Mouse (Mus musculus) CH12.LX (cell line): ENCODE data around the gene Glis3. TPM values are rescaled to one million over a fixed set of nuclear protein-coding genes. Genes with fewer than 3 reads are reported as not detected.

ENCODE experiments used
- DNase-seq: peaks from one replicate; pipeline ENCODE4 v3.0.0-alpha.2; 2013; ENCODE audit errors: extremely low read depth
- H3K27ac ChIP-seq: 2 replicates; pipeline ENCODE4 v1.5.1; 2012; ENCODE audit warnings: low read depth, mild to moderate bottlenecking, control low read depth, moderate library complexity; ENCODE audit not compliant: insufficient read depth
- H3K27me3 ChIP-seq: replicated peaks from 2 replicates; pipeline ENCODE3; 2012; ENCODE audit warnings: inconsistent platforms
- H3K36me3 ChIP-seq, 2 experiments: replicated peaks in 1 of 2; 2 replicates each; pipeline versions ENCODE3 to v1.6.1; 2012; ENCODE audit warnings: inconsistent platforms in 1 of 2, low read length in 1 of 2, mild to moderate bottlenecking in 1 of 2, mixed read lengths in 1 of 2, moderate library complexity in 1 of 2; ENCODE audit not compliant: control insufficient read depth in 1 of 2, insufficient read depth in 1 of 2
- H3K4me1 ChIP-seq, 2 experiments: 2 replicates each; pipeline ENCODE4 v1.6.1; 2012; ENCODE audit warnings: inconsistent platforms in 1 of 2, moderate library complexity in 1 of 2; ENCODE audit not compliant: insufficient read depth in 2 of 2, control insufficient read depth in 1 of 2
- H3K4me2 ChIP-seq: 2 replicates; pipeline ENCODE4 v1.6.1; 2012; ENCODE audit warnings: low read depth, mild to moderate bottlenecking, control low read depth; ENCODE audit not compliant: poor library complexity, insufficient read depth, severe bottlenecking
- H3K4me3 ChIP-seq, 3 experiments: fragments of 150-350 bp in 1 of 3; sonication (generic) in 1 of 3; replicated peaks in 1 of 3; 2 replicates each; pipeline versions ENCODE3 to v1.5.1; 2011 to 2012; ENCODE audit warnings: low read depth in 2 of 3, low read length in 2 of 3, mild to moderate bottlenecking in 2 of 3, moderate library complexity in 2 of 3, control low read depth in 1 of 3, improper control_type of control experiment in 1 of 3, inconsistent platforms in 1 of 3, mixed read lengths in 1 of 3; ENCODE audit not compliant: poor library complexity in 1 of 3
- H3K79me2 ChIP-seq: replicated peaks from 2 replicates; pipeline ENCODE4 v1.6.1; 2012; ENCODE audit warnings: mild to moderate bottlenecking, moderate library complexity; ENCODE audit not compliant: control insufficient read depth, poor library complexity, insufficient read depth, severe bottlenecking; ENCODE audit errors: extremely low read depth
- H3K9ac ChIP-seq: 2 replicates; pipeline ENCODE4 v1.6.1; 2012; ENCODE audit warnings: low read depth, mild to moderate bottlenecking, control low read depth, moderate library complexity; ENCODE audit not compliant: insufficient read depth
- H3K9me3 ChIP-seq: replicated peaks from 2 replicates; pipeline ENCODE3; 2012; ENCODE audit warnings: low read length, inconsistent platforms, mixed read lengths
- BHLHE40 ChIP-seq: IDR thresholded peaks from 2 replicates; pipeline ENCODE4 v1.6.1; 2011; ENCODE audit warnings: mild to moderate bottlenecking, low read depth, low read length, improper control_type of control experiment
- CHD2 ChIP-seq: IDR thresholded peaks from 2 replicates; pipeline ENCODE4 v1.6.1; 2011; ENCODE audit warnings: low read length, improper control_type of control experiment
- CTCF ChIP-seq, 2 experiments: IDR thresholded peaks in 1 of 2; conservative IDR thresholded peaks in 1 of 2; 2 replicates each; pipeline ENCODE4 v1.5.1; 2011 to 2012; ENCODE audit warnings: low read depth in 2 of 2, low read length in 2 of 2, improper control_type of control experiment in 1 of 2, inconsistent platforms in 1 of 2, mild to moderate bottlenecking in 1 of 2, moderate library complexity in 1 of 2
- E2F4 ChIP-seq: IDR thresholded peaks from 2 replicates; pipeline ENCODE4 v1.6.1; 2011; ENCODE audit warnings: low read depth, low read length, improper control_type of control experiment; ENCODE audit not compliant: insufficient replicate concordance
- ELF1 ChIP-seq: IDR thresholded peaks from 2 replicates; pipeline ENCODE4 v1.6.1; 2014; ENCODE audit warnings: low read depth, mild to moderate bottlenecking, inconsistent platforms, low read length, improper control_type of control experiment
- GABPA ChIP-seq: IDR thresholded peaks from 2 replicates; pipeline ENCODE4 v1.6.1; 2012; ENCODE audit warnings: low read depth, low read length, improper control_type of control experiment, inconsistent platforms; ENCODE audit not compliant: insufficient replicate concordance
- IRF4 ChIP-seq: IDR thresholded peaks from 2 replicates; pipeline ENCODE4 v1.6.1; 2014; ENCODE audit warnings: low read depth, mild to moderate bottlenecking, inconsistent platforms, low read length, improper control_type of control experiment
- JUN ChIP-seq: IDR thresholded peaks from 2 replicates; pipeline ENCODE4 v1.6.1; 2011; ENCODE audit warnings: low read depth, mild to moderate bottlenecking, low read length, improper control_type of control experiment, moderate library complexity; ENCODE audit not compliant: insufficient read depth
- JUND ChIP-seq: conservative IDR thresholded peaks from 2 replicates; pipeline ENCODE4 v1.6.1; 2011; ENCODE audit warnings: low read depth, low read length, improper control_type of control experiment
- MAFK ChIP-seq: IDR thresholded peaks from 2 replicates; pipeline ENCODE4 v1.6.1; 2011; ENCODE audit warnings: low read length, improper control_type of control experiment; ENCODE audit not compliant: insufficient replicate concordance
- MAZ ChIP-seq: IDR thresholded peaks from 2 replicates; pipeline ENCODE4 v1.6.1; 2012; ENCODE audit warnings: low read depth, mild to moderate bottlenecking, inconsistent platforms, low read length, improper control_type of control experiment, moderate library complexity
- MEF2A ChIP-seq: IDR thresholded peaks from 2 replicates; pipeline ENCODE4 v1.6.1; 2014; ENCODE audit warnings: low read depth, mild to moderate bottlenecking, inconsistent platforms, low read length, improper control_type of control experiment, borderline replicate concordance
- MYC ChIP-seq: IDR thresholded peaks from 2 replicates; pipeline ENCODE4 v1.6.1; 2011; ENCODE audit warnings: low read depth, mild to moderate bottlenecking, improper control_type of control experiment, low read length
- NELFE ChIP-seq: IDR thresholded peaks from 2 replicates; pipeline ENCODE4 v1.6.1; 2011; ENCODE audit warnings: low read depth, low read length, improper control_type of control experiment
- NRF1 ChIP-seq: IDR thresholded peaks from 2 replicates; pipeline ENCODE4 v1.6.1; 2014; ENCODE audit warnings: low read depth, mild to moderate bottlenecking, inconsistent platforms, low read length, improper control_type of control experiment, moderate library complexity
- PAX5 ChIP-seq: IDR thresholded peaks from 2 replicates; pipeline ENCODE4 v1.6.1; 2012; ENCODE audit warnings: low read length, inconsistent platforms, mixed read lengths
- POLR2A ChIP-seq: IDR thresholded peaks from 2 replicates; pipeline ENCODE4 v1.6.1; 2011; ENCODE audit warnings: low read depth, mild to moderate bottlenecking, improper control_type of control experiment, low read length
- RAD21 ChIP-seq: IDR thresholded peaks from 2 replicates; pipeline ENCODE4 v1.6.1; 2011; ENCODE audit warnings: low read depth, mild to moderate bottlenecking, low read length, improper control_type of control experiment, moderate library complexity
- SMC3 ChIP-seq: IDR thresholded peaks from 2 replicates; pipeline ENCODE4 v1.6.1; 2011; ENCODE audit warnings: low read depth, low read length, improper control_type of control experiment
- TBP ChIP-seq: conservative IDR thresholded peaks from 2 replicates; pipeline ENCODE4 v1.6.1; 2011; ENCODE audit warnings: low read depth, low read length, improper control_type of control experiment
- UBTF ChIP-seq: IDR thresholded peaks from 2 replicates; pipeline ENCODE4 v1.6.1; 2012; ENCODE audit warnings: low read depth, mild to moderate bottlenecking, inconsistent platforms, low read length, improper control_type of control experiment, moderate library complexity
- USF2 ChIP-seq: conservative IDR thresholded peaks from 2 replicates; pipeline ENCODE4 v1.6.1; 2011; ENCODE audit warnings: low read depth, low read length, improper control_type of control experiment
- ZKSCAN1 ChIP-seq: IDR thresholded peaks from 2 replicates; pipeline ENCODE4 v1.6.1; 2012; ENCODE audit warnings: low read depth, inconsistent platforms, low read length, improper control_type of control experiment, borderline replicate concordance
- ZNF384 ChIP-seq: IDR thresholded peaks from 2 replicates; pipeline ENCODE4 v1.6.1; 2012; ENCODE audit warnings: low read depth, low read length, improper control_type of control experiment, inconsistent platforms
- dilution Hi-C: fragments of 300-500 bp; cut with MboI; formaldehyde crosslinking; loops from 2 replicates; pipeline ENCODE4 v1.14.3; 2020; ENCODE audit warnings: low sequenced_read_pairs; ENCODE audit not compliant: extremely low pct_unique_long_range_greater_than_20kb, extremely low pct_ligation_motif_present
- in situ Hi-C: fragments of 300-500 bp; cut with MboI; formaldehyde crosslinking; loops from 3 replicates; pipeline ENCODE4 v1.14.3; 2019; ENCODE audit warnings: low sequenced_read_pairs, low pct_ligation_motif_present, low pct_unique_long_range_greater_than_20kb, mixed read lengths
- polyA plus RNA-seq: library from polyadenylated mRNA; unstranded; fragments of >175 nt; gene quantifications from 2 replicates; pipeline ENCODE4 v1.2.1, GENCODE M21; 2012; ENCODE audit warnings: low read depth; ENCODE audit not compliant: insufficient read length
- total RNA-seq, 2 experiments: library from RNA; depleted of rRNA; stranded (reverse); fragments of 300-350 nt in 1 of 2; fragments of >200 nt in 1 of 2; gene quantifications; 2 replicates each; pipeline ENCODE4 v1.2.3; 2012 to 2014

Gene Glis3
- total and polyA plus RNA-seq, 3 experiments, result not detected

DNA sequence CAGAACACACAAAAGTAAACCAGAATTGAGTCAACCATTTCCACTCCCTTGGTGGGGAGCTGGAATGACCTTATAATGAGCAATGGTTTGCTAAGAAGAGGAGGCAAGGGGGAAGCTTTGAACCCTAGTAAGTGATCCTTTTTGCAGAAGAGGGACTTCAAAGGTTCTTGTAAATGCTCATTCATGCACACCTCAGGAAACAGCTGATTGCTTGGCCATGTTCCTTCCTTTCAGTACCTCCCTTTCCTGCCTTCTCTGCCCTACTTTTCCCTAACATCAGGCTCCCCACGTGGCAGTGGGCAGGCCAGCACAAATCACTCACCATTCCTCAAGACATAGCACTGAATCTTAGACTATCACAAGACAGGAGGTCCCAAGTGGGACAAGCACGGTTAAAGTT, 392.4 kb downstream of the Glis3 start:
- no peak overlapping the region for H3K4me2 ChIP-seq
- no peaks in the 10 kb centered on the region for H3K79me2 ChIP-seq
- H3K27ac ChIP-seq, result no peak overlapping the region
- dilution Hi-C loops (no loop called here), in situ Hi-C loops (no loop called here)
- H3K36me3 ChIP-seq, result no peaks in the 10 kb centered on the region
- H3K9ac ChIP-seq, result no peak overlapping the region
- no peak overlapping the region for H3K4me3 ChIP-seq
- DNase-seq, result no peak
- H3K9me3 ChIP-seq, result no peaks in the 10 kb centered on the region
- peaks cover 0 to 12% of the 10 kb centered on the region in 2 experiments; a peak in 2 of 4 replicates for H3K4me1 ChIP-seq
- TF ChIP-seq NELFE, result no peak
- TF ChIP-seq JUN, result no peak
- TF ChIP-seq CTCF (conservative IDR thresholded peaks at IDR 0.05 in 1 of 2, IDR thresholded peaks at IDR 0.05 in 1 of 2; ENCODE audit: low read depth in 2 of 2, low read length in 2 of 2), result no peak
- TF ChIP-seq RAD21, result no peak
- no peak for TF ChIP-seq ZNF384
- no peak for TF ChIP-seq MAZ
- no peak for TF ChIP-seq NRF1
- TF ChIP-seq TBP, result no peak
- no peak for TF ChIP-seq ELF1
- TF ChIP-seq POLR2A, result no peak
- TF ChIP-seq ZKSCAN1, result no peak
- no peak for TF ChIP-seq CHD2
- no peak for TF ChIP-seq UBTF
- no peak for TF ChIP-seq PAX5
- TF ChIP-seq, all 38 proteins: peak for 0
- H3K27me3 ChIP-seq, result no peaks in the 10 kb centered on the region

DNA sequence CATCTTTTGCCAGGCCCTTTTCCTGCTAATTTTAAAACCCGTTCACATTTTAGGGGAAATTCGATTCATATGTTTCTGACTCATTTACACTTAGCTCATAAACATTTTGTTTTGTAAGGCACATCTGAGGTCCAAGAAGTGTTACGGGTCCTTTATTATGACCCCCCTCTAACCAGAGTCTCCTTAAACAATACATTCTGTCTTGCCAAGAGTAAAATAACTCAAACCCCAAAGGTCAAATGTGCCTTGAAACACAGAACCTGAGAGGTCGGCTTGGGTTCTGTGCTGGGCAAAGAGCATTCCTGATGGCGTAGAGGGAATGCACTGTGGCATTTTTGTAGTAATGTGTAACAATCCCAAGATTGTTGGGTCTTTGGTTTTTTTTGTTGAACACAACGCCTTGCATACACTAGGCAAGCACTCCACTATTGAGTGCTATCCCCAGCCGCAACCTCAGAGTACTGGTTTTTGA, 395.7 kb downstream of the Glis3 start:
- Histone ChIP-seq H3K9ac (no peak overlapping the region), H3K27ac (no peak overlapping the region), H3K79me2 (no peaks in the 10 kb centered on the region), H3K9me3 (no peaks in the 10 kb centered on the region), H3K36me3 (no peaks in the 10 kb centered on the region), H3K4me3 (no peak overlapping the region), H3K4me2 (no peak overlapping the region), H3K27me3 (no peaks in the 10 kb centered on the region), H3K4me1 (no peaks in the 10 kb centered on the region)
- no peak for DNase-seq
- no peak for TF ChIP-seq UBTF
- TF ChIP-seq CHD2, result no peak
- no peak for TF ChIP-seq MYC
- TF ChIP-seq IRF4, result no peak
- TF ChIP-seq JUND, result no peak
- no peak for TF ChIP-seq CTCF (conservative IDR thresholded peaks at IDR 0.05 in 1 of 2, IDR thresholded peaks at IDR 0.05 in 1 of 2; ENCODE audit: low read depth in 2 of 2, low read length in 2 of 2)
- TF ChIP-seq RAD21, result no peak
- no peak for TF ChIP-seq MAFK
- TF ChIP-seq USF2, result no peak
- TF ChIP-seq ZKSCAN1, result no peak
- no peak for TF ChIP-seq ZNF384
- TF ChIP-seq MEF2A, result no peak
- TF ChIP-seq MAZ, result no peak
- TF ChIP-seq JUN, result no peak
- TF ChIP-seq NELFE, result no peak
- no peak for TF ChIP-seq E2F4
- TF ChIP-seq SMC3, result no peak
- TF ChIP-seq BHLHE40, result no peak
- no peak for TF ChIP-seq GABPA
- dilution Hi-C loops (no loop called here), in situ Hi-C loops (no loop called here)
